Mouse (Mus musculus): Measurements from ENCODE around the gene Hoxa6. TPM values are rescaled to one million over a fixed set of nuclear protein-coding genes. Genes with fewer than 3 reads are reported as not detected.

Hoxa6 gene
- polyA plus RNA-seq, 1 experiment from 2014 or later: not detected

DNA sequence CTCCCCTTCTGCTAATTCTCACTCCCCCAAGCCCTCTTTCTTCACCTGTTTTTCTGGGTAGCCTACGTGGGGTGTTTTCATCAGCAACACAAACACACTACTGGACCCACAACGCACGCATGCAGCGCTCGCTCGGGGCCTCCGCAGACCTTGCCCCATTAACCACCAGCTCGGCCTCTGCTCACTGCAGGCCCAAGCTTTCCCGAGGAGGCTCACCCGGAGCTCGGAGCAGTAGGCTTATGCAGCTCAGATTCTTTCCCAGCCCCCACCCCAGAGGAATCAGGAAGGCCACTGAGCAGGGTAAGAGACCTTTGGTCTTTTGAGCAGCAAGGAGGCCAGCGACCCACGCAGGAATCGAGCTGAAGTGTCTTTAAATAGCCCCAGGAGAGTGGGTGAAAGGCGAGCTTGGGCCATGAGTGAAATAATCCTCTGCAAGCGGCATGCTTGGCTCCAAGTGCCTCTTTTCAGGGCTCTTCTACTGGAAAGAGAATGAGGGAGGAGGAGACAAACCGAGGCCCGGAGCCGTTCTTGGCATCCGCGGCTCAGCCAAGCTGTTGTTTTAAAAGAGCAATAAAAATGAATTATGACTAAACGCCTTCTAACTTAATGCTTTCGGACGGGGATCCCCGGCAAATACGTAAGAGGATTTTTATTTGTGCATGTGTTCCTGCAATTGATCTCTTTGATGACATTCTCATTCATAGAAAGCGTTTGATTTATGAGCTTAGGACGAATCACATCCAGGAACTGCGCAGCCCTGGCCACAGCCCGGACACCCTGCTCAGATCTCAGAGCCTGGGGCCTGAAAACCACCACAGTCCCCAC is 47.8 kb downstream of the Hoxa6 start:
- peak; percentile 62 for DNase-seq (ENCODE audit: low spot score)
- H3K4me3 ChIP-seq (ENCODE audit: low read depth, low read length): no peak overlapping the region
- H3K4me2 ChIP-seq (ENCODE audit: low read depth, low read length, severe bottlenecking): no peak overlapping the region
- peaks cover 96% of the 10 kb centered on the region for H3K27me3 ChIP-seq (ENCODE audit: control insufficient read depth, insufficient read depth, low read length)
- no peak for ATAC-seq (replicated peaks; ENCODE audit: low FRiP score)
- H3K27ac ChIP-seq (ENCODE audit: low read depth, low read length): no peak overlapping the region
- H3K36me3 ChIP-seq (ENCODE audit: control insufficient read depth, insufficient read depth, low read length): no peaks in the 10 kb centered on the region
- H3K9ac ChIP-seq (ENCODE audit: low read length): no peak overlapping the region
- no peaks in the 10 kb centered on the region for H3K9me3 ChIP-seq (ENCODE audit: control insufficient read depth, low read length)
- WGBS: under 1% methylated on average over 30 of the region's 30 CpGs
- peaks cover 9% of the 10 kb centered on the region for H3K4me1 ChIP-seq (replicated peaks; ENCODE audit: control insufficient read depth, insufficient read depth, low read length)

DNA sequence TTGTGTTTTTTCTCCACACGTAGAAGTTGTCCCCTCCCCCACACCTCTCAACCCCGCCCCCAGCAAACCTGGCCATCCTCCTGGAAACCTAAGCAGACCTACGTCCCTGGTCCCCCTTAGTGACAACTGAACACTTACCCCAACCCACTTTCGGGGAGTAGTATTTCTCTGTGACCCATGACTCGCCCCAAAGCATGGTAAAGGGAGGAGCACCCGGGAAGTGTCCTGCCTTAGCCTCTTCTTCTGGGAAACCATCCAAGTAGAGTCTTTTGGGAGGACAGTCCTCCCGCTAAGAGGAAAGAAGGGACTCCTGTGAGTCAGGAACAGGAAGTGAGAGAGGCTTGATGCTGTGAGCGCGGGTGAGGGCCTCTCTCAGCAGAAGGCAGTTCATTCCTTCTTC is 48.5 kb downstream of the Hoxa6 start:
- no peak overlapping the region for H3K27ac ChIP-seq (ENCODE audit: low read depth, low read length)
- H3K9me3 ChIP-seq (ENCODE audit: control insufficient read depth, low read length): no peaks in the 10 kb centered on the region
- peaks cover 96% of the 10 kb centered on the region for H3K27me3 ChIP-seq (ENCODE audit: control insufficient read depth, insufficient read depth, low read length)
- peaks cover 9% of the 10 kb centered on the region for H3K4me1 ChIP-seq (replicated peaks; ENCODE audit: control insufficient read depth, insufficient read depth, low read length)
- no peak overlapping the region for H3K9ac ChIP-seq (ENCODE audit: low read length)
- no peak for DNase-seq (ENCODE audit: low spot score)
- no peak overlapping the region for H3K4me3 ChIP-seq (ENCODE audit: low read depth, low read length)
- ATAC-seq (replicated peaks; ENCODE audit: low FRiP score): no peak
- 1% methylated on average over 9 of the region's 9 CpGs for WGBS
- H3K4me2 ChIP-seq (ENCODE audit: low read depth, low read length, severe bottlenecking): no peak overlapping the region
- no peaks in the 10 kb centered on the region for H3K36me3 ChIP-seq (ENCODE audit: control insufficient read depth, insufficient read depth, low read length)

DNA sequence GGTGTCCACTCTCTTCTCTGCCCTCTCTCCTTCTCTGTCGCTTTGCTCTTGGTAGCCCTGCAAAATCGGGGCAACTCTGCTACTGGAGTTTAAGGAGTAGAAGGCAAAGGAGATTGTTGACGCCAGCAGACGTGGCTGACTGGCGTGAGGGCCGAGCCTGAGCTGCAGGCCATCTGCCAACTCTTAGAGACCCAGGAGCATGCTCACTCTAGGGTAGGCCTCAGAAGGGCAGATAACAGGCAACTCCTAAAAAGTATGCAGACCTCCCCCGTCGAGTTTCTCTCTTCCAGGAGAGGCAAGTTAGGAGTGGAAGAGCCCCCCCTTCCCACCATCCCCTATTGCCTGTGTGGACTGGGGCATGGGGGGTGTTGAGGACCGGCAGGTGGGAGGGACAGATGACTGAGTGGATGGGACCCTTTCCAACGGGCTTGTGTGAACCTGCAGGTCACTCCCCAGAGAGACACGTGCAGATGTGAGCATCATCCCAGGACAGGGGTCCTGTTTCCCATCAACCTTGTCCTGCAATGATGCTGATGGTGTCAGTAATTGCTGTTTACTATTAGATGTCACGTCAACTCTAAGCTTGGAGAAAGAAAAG is 49.3 kb downstream of the Hoxa6 start:
- H3K9me3 ChIP-seq (ENCODE audit: control insufficient read depth, low read length): no peaks in the 10 kb centered on the region
- ATAC-seq (replicated peaks; ENCODE audit: low FRiP score) (no peak), DNase-seq (ENCODE audit: low spot score) (no peak)
- WGBS: 3% methylated on average over 11 of the region's 12 CpGs
- peak overlapping the region; percentile 99 for H3K4me2 ChIP-seq (ENCODE audit: low read depth, low read length, severe bottlenecking)
- H3K36me3 ChIP-seq (ENCODE audit: control insufficient read depth, insufficient read depth, low read length): no peaks in the 10 kb centered on the region
- no peak overlapping the region for H3K27ac ChIP-seq (ENCODE audit: low read depth, low read length)
- peaks cover 9% of the 10 kb centered on the region for H3K4me1 ChIP-seq (replicated peaks; ENCODE audit: control insufficient read depth, insufficient read depth, low read length)
- no peak overlapping the region for H3K9ac ChIP-seq (ENCODE audit: low read length)
- H3K4me3 ChIP-seq (ENCODE audit: low read depth, low read length): no peak overlapping the region; the same call in 1 of the 2 replicates
- H3K27me3 ChIP-seq (ENCODE audit: control insufficient read depth, insufficient read depth, low read length): peaks cover 96% of the 10 kb centered on the region

DNA sequence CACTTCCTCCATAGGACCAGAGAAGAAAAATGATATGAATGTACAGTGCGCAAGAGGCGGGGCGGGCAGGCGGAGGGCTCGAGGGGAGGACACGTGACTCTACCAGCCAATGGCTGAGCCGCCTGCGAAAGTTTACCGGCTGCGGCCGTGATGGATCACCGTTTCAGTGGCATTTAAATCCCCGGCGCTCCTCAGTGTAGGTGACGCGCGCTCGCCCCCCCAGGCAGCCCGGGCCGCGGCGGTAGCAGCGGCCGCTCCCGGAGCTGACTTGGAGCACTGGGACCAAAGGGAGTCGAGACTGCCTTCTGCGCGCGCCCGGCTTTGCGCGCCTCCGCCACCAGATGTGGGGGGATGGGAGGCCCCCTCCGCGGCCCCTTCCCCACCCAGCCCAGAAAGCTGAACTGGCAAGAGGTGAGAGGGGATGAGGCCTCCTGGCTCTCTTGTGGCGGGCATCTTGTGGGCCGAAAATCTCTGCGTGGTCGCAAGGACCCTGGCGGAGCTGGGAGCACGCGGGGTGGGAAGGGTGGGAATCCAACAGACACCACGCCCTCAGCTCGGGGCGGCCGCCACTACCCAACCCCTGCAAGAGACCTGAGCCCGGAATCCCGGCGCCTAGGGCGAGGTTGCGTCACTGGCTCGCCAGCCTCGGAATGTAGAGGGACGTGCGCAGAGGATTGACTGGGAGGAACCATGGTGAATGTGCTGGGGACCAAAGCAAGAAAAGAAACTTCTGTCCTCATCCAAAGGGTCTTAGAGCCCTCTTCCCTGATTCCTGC is 50.1 kb downstream of the Hoxa6 start, which contains the start of gene Hoxa1:
Hoxa1 (minus strand) TSS at position 42 of the 776 bp plus-strand sequence.
- Histone ChIP-seq H3K4me3 (ENCODE audit: low read depth, low read length) (peak within 1 kb of the TSS; percentile 52), H3K9me3 (ENCODE audit: control insufficient read depth, low read length) (no peaks in the 10 kb centered on the region), H3K9ac (ENCODE audit: low read length) (0 out of 2 replicates have a peak within 1 kb of the TSS, but pooled peaks have one; percentile 8), H3K4me2 (ENCODE audit: low read depth, low read length, severe bottlenecking) (peak within 1 kb of the TSS; percentile 99), H3K27ac (ENCODE audit: low read depth, low read length) (no peak within 1 kb of the TSS), H3K36me3 (ENCODE audit: control insufficient read depth, insufficient read depth, low read length) (no peaks in the 10 kb centered on the region), H3K27me3 (ENCODE audit: control insufficient read depth, insufficient read depth, low read length) (peaks cover 96% of the 10 kb centered on the region), H3K4me1 (replicated peaks; ENCODE audit: control insufficient read depth, insufficient read depth, low read length) (peaks cover 9% of the 10 kb centered on the region)
- ATAC-seq (replicated peaks; ENCODE audit: low FRiP score) (peak; percentile 81), DNase-seq (ENCODE audit: low spot score) (peak; percentile 84)
- under 1% methylated on average over 55 of the region's 55 CpGs for WGBS

DNA sequence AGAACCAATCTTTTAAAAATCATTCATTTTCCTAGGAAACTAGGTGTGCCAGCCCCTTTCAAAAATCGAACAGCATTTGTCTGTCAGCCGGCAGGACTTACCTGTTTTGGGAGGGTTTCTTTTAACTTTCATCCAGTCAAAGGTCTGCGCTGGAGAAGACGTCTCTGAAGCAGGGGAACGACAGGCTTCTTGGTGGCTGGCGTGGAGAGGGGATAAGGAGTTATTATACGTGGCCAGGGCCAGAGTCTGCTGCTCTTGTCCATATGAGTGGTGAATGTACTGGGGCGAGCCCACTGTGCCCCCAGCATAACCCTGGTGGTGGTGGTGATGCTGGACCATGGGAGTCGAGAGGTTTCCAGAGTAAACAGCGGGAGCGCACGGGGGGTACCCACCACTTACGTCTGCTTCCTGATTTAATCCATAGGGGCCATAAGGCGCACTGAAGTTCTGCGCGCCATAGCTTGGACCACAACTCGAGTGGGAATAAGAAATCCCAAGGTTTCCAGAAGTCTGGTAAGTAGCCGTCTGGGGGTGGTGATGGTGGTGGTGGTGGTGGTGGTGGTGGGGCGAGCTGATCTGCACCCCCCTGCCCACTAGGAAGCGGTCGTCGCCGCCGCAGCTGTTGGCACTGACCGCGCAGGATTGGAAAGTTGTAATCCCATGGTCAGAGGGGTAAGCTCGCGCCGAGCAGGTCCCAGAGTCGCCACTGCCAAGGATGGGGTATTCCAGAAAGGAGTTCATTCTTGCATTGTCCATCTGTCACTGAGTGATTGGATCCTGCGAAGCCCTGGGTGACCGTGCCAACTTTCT is 50.9 kb downstream of the Hoxa6 start:
- Histone ChIP-seq H3K4me1 (replicated peaks; ENCODE audit: control insufficient read depth, insufficient read depth, low read length) (peaks cover 7% of the 10 kb centered on the region), H3K27me3 (ENCODE audit: control insufficient read depth, insufficient read depth, low read length) (peaks cover 96% of the 10 kb centered on the region), H3K27ac (ENCODE audit: low read depth, low read length) (no peak overlapping the region), H3K36me3 (ENCODE audit: control insufficient read depth, insufficient read depth, low read length) (no peaks in the 10 kb centered on the region), H3K9ac (ENCODE audit: low read length) (no peak overlapping the region), H3K4me3 (ENCODE audit: low read depth, low read length) (peak overlapping the region; percentile 52), H3K4me2 (ENCODE audit: low read depth, low read length, severe bottlenecking) (peak overlapping the region; percentile 99), H3K9me3 (ENCODE audit: control insufficient read depth, low read length) (no peaks in the 10 kb centered on the region)
- under 1% methylated on average over 32 of the region's 32 CpGs for WGBS
- peak; percentile 37; the same call in 1 of the 2 replicates for ATAC-seq (replicated peaks; ENCODE audit: low FRiP score)
- peak; percentile 57 for DNase-seq (ENCODE audit: low spot score)

DNA sequence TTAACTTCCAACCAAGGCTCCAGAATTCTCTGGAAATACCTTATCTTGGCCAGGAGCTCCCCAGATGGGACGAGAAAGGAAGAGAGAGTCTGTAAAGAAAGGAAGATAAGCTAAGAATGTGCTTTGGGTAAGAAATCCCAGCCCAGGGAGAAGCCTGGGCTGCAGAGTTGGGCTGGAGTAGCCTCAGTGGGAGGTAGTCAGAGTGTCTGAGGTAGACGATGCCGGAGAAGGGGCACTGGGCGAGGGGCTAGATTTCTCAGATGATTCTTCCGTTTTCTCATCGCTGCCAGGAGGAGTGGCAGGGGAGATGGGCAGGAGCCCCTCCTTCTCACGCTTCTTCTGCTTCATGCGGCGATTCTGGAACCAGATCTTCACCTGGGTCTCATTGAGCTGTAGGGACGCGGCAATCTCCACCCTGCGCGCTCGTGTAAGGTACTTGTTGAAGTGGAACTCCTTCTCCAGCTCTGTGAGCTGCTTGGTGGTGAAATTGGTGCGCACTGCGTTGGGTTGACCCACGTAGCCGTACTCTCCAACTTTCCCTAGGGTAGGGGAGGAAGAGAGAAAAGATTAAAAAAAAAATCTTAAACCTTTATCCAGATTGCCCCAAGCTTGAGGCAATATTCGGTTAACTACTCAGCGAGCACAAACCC is 51.8 kb downstream of the Hoxa6 start:
- H3K36me3 ChIP-seq (ENCODE audit: control insufficient read depth, insufficient read depth, low read length): no peaks in the 10 kb centered on the region
- 1% methylated on average over 20 of the region's 20 CpGs for WGBS
- DNase-seq (ENCODE audit: low spot score) (no peak), ATAC-seq (replicated peaks; ENCODE audit: low FRiP score) (no peak)
- H3K27ac ChIP-seq (ENCODE audit: low read depth, low read length): no peak overlapping the region
- no peak overlapping the region for H3K4me2 ChIP-seq (ENCODE audit: low read depth, low read length, severe bottlenecking)
- H3K9me3 ChIP-seq (ENCODE audit: control insufficient read depth, low read length): no peaks in the 10 kb centered on the region
- no peak overlapping the region for H3K9ac ChIP-seq (ENCODE audit: low read length)
- H3K4me1 ChIP-seq (replicated peaks; ENCODE audit: control insufficient read depth, insufficient read depth, low read length): peaks cover 7% of the 10 kb centered on the region
- H3K27me3 ChIP-seq (ENCODE audit: control insufficient read depth, insufficient read depth, low read length): peaks cover 98% of the 10 kb centered on the region
- no peak overlapping the region for H3K4me3 ChIP-seq (ENCODE audit: low read depth, low read length)
